Mouse (Mus musculus): ENCODE data around the gene Mctp1.
A peak's percentile ranks its signal among the peaks of the same experiment; 100 is the strongest.
"Not testable (repeated sequence)": the region's sequence is repeated elsewhere in the genome, so short reads cannot be mapped to it uniquely, and the experiment has no call there.

Mctp1 gene

DNA sequence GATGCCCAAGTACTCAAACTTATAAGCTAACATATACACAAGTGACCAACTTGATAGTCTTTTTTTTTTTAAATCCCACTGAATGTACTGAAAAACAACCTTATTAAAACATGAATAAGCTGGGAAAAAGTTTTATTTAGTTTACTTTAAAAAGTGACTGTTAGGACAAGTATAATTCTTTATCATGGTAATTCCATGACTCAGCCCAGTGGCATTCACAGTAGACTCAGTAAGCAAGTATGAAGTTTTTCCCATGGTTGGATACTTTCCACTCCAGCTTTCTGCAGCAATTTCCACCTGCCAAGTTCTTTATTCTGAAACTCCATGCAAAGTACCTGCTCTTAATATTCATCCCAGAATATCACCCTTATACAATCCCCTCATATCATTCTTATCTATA lies 97.3 kb downstream of the Mctp1 start:
- DNase-seq (ENCODE audit: low spot score in 2 of 2) = no peak

DNA sequence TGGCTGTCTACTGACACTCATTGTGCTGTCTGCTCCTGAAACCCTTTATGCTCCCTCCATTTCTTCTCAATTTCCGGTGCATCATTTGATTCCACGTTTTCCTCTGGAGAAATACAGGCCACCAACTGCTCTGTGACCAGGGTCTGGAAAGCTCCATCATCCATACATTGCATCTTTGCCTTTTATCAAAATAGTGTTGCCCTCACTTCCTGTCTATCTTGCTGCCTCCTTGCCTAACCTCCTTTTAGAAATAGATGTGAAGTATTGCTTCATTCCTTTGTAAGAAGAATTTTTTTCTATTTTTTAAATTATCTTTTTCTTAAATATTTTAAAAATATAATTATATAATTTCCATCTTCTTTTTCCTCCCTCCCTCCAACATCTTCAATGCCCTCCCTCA lies 98.7 kb downstream of the Mctp1 start:
- no peak for DNase-seq (ENCODE audit: low spot score in 2 of 2)

DNA sequence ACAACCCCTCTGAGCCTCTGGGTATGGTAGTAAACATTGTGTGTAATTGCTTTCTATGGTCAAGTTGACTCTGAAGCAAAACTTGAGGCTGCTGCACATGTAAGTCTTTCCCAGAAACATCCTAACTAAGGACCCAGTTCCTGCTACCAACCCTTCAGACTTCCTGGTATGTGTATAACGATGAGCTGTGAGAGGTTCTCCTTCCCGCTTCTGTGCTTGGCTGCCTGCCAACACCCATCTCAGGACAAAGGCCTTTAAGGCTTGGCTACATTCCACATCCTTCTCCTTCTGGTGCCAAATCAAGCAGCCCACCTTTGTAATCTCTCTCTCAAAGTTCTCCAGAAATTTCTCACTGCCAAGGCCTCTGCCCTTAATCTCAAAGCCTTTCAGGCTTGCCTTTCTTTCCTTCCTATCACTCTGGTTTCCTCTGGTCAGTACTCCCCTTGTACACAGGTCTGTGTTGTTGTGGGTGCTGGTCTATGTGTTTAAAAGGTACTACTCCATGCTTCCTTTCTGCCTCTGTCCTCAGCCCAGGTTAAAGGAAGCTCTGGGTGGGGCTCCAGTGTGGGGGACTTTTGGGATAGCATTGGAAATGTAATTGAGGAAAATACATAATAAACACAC lies 99.9 kb downstream of the Mctp1 start:
- no peak for DNase-seq (ENCODE audit: low spot score in 2 of 2)

- no peak for DNase-seq (ENCODE audit: low spot score in 2 of 2)
Measured at GRCm38 (mm10) chr13:76515896-76516295, 131.6 kb downstream of the Mctp1 start.

DNA sequence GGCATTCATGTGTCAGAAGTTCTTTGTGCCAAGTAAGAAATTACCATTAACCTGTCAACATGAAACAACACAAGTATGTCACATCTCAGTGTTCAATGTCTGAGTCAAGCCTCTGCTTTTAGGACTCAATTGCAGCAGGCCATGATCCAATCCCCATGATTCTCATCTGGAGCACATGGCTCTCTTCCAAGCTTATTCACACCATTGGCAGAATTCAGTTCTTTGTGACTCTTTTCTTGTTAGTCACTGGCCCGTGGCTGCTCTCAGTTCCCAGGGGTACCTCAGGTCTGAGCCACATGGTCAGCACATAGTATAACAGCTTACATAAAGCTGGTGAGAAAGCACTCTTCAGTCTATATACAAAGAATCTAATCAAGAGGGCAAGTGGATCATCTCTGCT lies 138.8 kb downstream of the Mctp1 start:
- no peak for DNase-seq (ENCODE audit: low spot score in 2 of 2)

DNA sequence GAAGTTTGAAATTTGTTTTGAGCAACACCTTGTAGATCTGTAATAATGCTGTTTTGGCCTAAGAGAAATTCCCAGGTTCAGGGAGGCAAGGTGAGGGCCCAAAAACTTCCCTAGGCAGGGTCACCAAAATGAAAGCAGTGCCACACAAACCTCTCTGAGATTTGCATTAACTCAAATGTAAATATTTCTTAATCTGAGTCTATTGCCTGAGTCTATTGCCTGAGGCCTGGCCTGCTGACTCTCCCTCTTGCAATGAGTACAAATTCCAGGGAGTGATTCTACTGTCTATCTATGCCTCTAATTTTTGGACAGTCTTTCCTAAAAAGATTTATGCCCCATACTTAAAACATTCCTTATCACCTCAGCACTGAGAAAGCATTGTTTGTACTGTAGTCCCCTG lies 143.0 kb downstream of the Mctp1 start:
- DNase-seq (ENCODE audit: low spot score in 2 of 2) = no peak

DNA sequence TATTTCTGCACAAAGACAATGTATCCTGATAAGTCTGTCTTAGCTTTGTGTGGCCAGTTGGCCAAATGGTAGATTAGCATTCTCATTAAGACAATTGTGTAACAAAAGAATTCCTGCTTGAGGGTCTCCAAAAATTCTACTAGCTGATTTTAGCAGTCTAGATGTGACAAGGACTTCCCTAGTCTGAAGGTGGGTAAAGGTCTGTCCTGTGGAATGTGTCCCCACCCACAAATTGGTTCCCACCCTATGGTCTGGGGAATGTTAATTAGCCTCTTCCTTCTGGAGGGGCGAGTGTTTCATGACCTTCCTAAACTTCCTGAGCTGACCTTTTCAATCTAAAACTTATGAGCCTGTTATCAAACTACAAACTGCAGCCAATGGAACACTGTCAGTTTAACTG lies 143.4 kb downstream of the Mctp1 start:
- no peak for DNase-seq (ENCODE audit: low spot score in 2 of 2)

GRCm38 (mm10) chr13:76529915-76530314 lies 145.6 kb downstream of the Mctp1 start:
- DNase-seq (ENCODE audit: low spot score in 2 of 2) = no peak

DNA sequence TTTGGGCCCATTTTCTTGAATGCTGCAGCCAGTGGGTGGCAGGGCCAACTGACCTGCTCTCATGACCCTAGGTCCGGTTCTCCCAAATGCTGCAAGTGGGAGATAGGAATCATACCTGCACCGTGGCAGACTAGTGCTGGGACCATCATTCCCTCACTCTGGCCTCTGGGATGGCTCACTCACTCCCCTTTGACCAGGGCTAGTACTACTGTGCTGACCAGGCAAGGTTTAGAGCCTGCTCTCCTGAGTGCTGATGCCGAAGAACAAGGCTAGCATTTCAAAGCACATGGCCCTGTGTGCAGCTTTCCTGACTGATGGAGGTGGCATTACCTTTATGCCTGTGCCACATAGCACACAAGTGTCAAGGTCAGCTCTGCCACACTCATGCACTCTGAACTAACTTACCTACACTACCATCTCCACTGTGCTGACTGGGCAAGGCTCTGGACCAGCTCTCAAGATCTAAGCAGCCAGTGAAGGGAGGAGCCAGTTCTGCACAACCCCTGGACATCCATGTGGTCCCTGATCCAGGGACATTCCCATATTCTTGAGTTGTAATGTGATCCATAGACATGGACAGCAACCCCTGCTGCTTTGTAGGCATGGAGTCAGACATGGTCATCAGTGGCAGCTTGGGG lies 146.7 kb downstream of the Mctp1 start:
- no peak for DNase-seq (ENCODE audit: low spot score in 2 of 2)

DNA sequence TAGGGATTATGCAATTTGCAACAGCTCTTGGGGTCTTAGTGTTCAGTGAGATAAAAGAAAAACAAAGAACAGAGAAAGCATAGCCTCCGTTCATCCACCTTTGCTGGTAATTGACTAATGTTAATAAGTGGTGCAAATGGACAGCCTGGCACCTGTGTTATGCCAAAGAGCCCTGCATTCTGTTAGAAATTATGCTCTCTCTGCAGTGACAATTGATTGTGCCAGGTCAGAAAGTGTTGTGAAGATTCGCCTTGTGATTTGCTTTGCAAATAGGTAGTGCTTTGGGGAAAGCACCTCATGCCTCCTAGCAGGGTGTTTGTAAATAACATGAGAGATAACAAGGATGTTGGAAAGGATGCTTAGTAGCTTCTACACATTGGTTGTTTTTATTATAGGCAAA lies 163.5 kb downstream of the Mctp1 start:
- DNase-seq (ENCODE audit: low spot score in 2 of 2) = no peak

GRCm38 (mm10) chr13:76560918-76561317 lies 176.6 kb downstream of the Mctp1 start:
- DNase-seq (ENCODE audit: low spot score in 2 of 2) = no peak

- no peak for DNase-seq (ENCODE audit: low spot score in 2 of 2)
Measured at GRCm38 (mm10) chr13:76561594-76561993, 177.3 kb downstream of the Mctp1 start.

GRCm38 (mm10) chr13:76564061-76564460 lies 179.7 kb downstream of the Mctp1 start:
- no peak for DNase-seq (ENCODE audit: low spot score in 2 of 2)

DNA sequence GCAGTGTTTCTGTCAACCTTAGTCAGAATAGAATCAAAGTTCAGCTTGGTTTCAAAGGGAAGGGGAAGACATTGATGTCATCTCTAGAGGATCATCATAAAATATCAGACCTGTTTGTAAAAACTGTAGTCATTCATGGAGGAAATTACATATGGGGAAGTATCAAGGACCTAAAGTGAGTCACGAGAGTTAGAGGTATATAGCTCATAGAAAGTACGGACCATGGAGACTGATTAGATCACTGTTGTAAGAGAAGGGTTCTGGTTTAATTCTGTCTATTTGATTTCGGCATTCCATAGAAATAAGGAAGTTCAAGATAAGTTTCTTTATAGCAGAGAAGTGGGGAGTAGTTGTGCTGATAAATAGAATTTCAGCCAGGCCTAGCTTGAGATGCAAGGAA lies 181.7 kb downstream of the Mctp1 start:
- DNase-seq (ENCODE audit: low spot score in 2 of 2) = no peak

GRCm38 (mm10) chr13:76567448-76567847 lies 183.1 kb downstream of the Mctp1 start:
- no peak for DNase-seq (ENCODE audit: low spot score in 2 of 2)

- DNase-seq (ENCODE audit: low spot score in 2 of 2) = no peak
Measured at GRCm38 (mm10) chr13:76568569-76569211, 184.4 kb downstream of the Mctp1 start.

- peak; percentile 11 to 42 for DNase-seq (ENCODE audit: low spot score in 2 of 2)
Measured at GRCm38 (mm10) chr13:76579414-76579813, 195.1 kb downstream of the Mctp1 start.

DNA sequence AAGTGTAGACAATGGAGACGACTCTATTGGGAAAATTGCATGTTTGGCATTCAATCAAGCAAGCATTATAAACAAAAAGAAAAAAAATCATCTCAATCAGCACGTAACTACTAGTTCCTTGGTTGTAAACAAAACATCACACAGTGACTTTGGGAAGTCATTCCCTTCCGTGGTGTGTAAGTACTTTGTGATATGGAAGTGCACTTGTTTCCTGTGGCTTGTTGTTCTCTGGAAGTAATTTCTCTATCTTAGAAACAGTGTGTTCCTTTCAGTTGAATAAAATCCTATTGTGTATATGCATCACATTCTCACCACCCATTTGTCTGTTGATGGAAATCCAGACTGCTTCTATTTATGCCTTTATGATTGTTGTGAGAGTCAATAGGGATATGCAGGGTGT lies 201.1 kb downstream of the Mctp1 start:
- no peak for DNase-seq (ENCODE audit: low spot score in 2 of 2)

DNA sequence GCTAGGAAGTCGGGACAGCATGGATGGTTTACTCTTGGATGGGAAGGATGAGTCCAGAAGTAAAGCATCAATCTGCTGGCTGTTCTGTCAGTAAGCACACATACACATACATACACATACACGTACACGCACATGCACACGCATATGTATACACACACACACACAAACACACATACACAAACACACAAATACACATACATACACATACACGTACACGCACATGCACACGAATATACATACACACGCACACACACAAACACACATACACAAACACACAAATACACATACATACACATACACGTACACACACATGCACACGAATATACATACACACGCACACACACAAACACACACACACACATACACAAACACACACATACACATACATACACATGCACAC lies 206.4 kb downstream of the Mctp1 start:
- not testable (repeated sequence) for DNase-seq (ENCODE audit: low spot score in 2 of 2)

GRCm38 (mm10) chr13:76591189-76591588 lies 206.9 kb downstream of the Mctp1 start:
- DNase-seq (ENCODE audit: low spot score in 2 of 2) = no peak

- no peak for DNase-seq (ENCODE audit: low spot score in 2 of 2)
Measured at GRCm38 (mm10) chr13:76591692-76592091, 207.4 kb downstream of the Mctp1 start.

DNA sequence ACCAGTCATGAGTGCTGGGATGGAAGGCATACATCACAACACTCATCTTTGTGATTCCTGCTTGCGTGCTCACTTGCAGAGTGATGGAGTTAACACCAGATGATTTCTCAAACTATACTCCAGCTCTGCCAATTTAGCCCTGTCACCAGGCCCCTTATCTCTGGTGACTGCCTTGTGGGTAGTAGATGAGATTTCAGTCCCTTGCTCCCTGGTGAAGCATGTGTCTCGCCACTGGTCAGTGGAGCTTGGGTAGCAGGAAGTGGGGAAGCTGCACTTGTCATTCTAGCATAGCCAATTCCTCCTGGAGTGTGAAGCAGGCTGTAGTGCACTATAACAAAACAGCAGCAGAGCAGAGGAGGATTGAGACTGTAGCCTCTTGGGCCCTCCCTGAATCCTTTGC lies 208.6 kb downstream of the Mctp1 start:
- no peak for DNase-seq (ENCODE audit: low spot score in 2 of 2)

DNA sequence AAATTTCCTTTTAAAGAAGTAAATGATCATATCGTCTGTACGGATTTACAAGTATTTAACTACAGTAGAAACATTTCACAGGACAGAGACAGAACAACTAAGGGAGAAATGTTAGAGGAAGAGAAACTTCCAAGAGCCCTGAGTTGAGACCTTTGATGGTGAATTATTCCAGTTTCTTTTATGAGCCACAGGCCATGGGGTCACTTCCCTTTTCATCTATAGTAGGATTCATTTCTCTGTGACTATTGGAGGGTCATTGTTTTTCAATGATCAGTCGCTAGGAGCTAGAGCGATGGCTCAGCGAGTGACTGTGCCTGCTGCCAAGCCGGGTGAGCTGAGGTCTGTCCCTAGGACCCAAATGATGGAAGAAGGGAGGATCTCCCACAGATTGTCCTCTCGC lies 212.7 kb downstream of the Mctp1 start:
- DNase-seq (ENCODE audit: low spot score in 2 of 2) = no peak
